Mouse (Mus musculus) heart, adult 11 months (tissue): ENCODE results near the gene Dlx5.
A peak's percentile ranks its signal among the peaks of the same experiment; 100 is the strongest.

Source experiments
- DNase-seq: peaks from one replicate; pipeline ENCODE4 v3.0.0; 2022

The Dlx5 gene

GRCm38 (mm10) chr6:6881638-6882190 lies at the start of gene Dlx5:
Gene Dlx5 (minus strand): TSS chr6:6882085.
- DNase-seq = peak; percentile 94

- no peak for DNase-seq
Measured at GRCm38 (mm10) chr6:6931507-6931906, 49.6 kb upstream of the Dlx5 start.

- no peak for DNase-seq
Measured at GRCm38 (mm10) chr6:6930831-6931230, 48.9 kb upstream of the Dlx5 start.

- no peak for DNase-seq
Measured at GRCm38 (mm10) chr6:6925264-6925663, 43.4 kb upstream of the Dlx5 start.

GRCm38 (mm10) chr6:6917334-6917733 lies 35.4 kb upstream of the Dlx5 start:
- peak; percentile 34 for DNase-seq

- peak; percentile 79 for DNase-seq
Measured at GRCm38 (mm10) chr6:6915526-6915915, 33.6 kb upstream of the Dlx5 start.

GRCm38 (mm10) chr6:6914849-6915525 lies 33.1 kb upstream of the Dlx5 start:
- DNase-seq = peak; percentile 68

GRCm38 (mm10) chr6:6914304-6914703 lies 32.4 kb upstream of the Dlx5 start:
- DNase-seq = no peak

- peak; percentile 97 for DNase-seq
Measured at GRCm38 (mm10) chr6:6909586-6909985, 27.7 kb upstream of the Dlx5 start.

- peak; percentile 62 for DNase-seq
Measured at GRCm38 (mm10) chr6:6890047-6890446, 8.2 kb upstream of the Dlx5 start.

GRCm38 (mm10) chr6:6886225-6886624 lies 4.3 kb upstream of the Dlx5 start:
- no peak for DNase-seq

- peak; percentile 89 for DNase-seq
Measured at GRCm38 (mm10) chr6:6884897-6885296, 3.0 kb upstream of the Dlx5 start.

GRCm38 (mm10) chr6:6882266-6882797 lies 447 bp upstream of the Dlx5 start:
- DNase-seq = peak; percentile 58

GRCm38 (mm10) chr6:6881115-6881637 lies 709 bp downstream of the Dlx5 start:
- DNase-seq = peak; percentile 90

- peak; percentile 46 for DNase-seq
Measured at GRCm38 (mm10) chr6:6880361-6881114, 1.3 kb downstream of the Dlx5 start.

- DNase-seq = peak; percentile 79
Measured at GRCm38 (mm10) chr6:6879371-6880325, 2.2 kb downstream of the Dlx5 start.

- DNase-seq = peak; percentile 59
Measured at GRCm38 (mm10) chr6:6878841-6879291, 3.0 kb downstream of the Dlx5 start.

- DNase-seq = peak; percentile 85
Measured at GRCm38 (mm10) chr6:6877981-6878840, 3.7 kb downstream of the Dlx5 start.

GRCm38 (mm10) chr6:6877346-6877910 lies 4.5 kb downstream of the Dlx5 start:
- DNase-seq = no peak

- DNase-seq = peak; percentile 60
Measured at GRCm38 (mm10) chr6:6876731-6877130, 5.2 kb downstream of the Dlx5 start.

GRCm38 (mm10) chr6:6876231-6876630 lies 5.7 kb downstream of the Dlx5 start:
- DNase-seq = no peak
